Mouse (Mus musculus): ENCODE data around the gene Gm15128. TPM values are rescaled to one million over a fixed set of nuclear protein-coding genes. Genes with fewer than 3 reads are reported as not detected.
"Not testable (repeated sequence)": the region's sequence is repeated elsewhere in the genome, so short reads cannot be mapped to it uniquely, and the experiment has no call there.

Gene Gm15128
- polyA plus RNA-seq (2012; rRNA removed): not detected in 2 replicates

- 71% methylated on average over 7 of the region's 7 CpGs for WGBS
- not testable (repeated sequence) for DNase-seq; H3K4me3 ChIP-seq (replicated peaks; ENCODE audit: extremely low read depth, low read depth, low read length); H3K4me1 ChIP-seq (ENCODE audit: control insufficient read depth, insufficient read depth, low read length)
These were observed at the start of gene Gm15128 for GRCm38 (mm10) chrX:147765691-147766090. Gm15128 (plus strand) TSS chrX:147765991.

Other genes starting within 250 kb of the Gm15128 start
- 0.28 and 0.37 TPM in 2 replicates for gene Lrch2, start 211.9 kb upstream of the Gm15128 start, polyA plus RNA-seq (2012; rRNA removed)
- gene Gm15080, start 227.0 kb downstream of the Gm15128 start, polyA plus RNA-seq (2012; rRNA removed): not detected in 2 replicates